Comparison of ENCODE assay signal across 15 mouse cellular contexts in genomic region chr2:106538329-106538728, GRCm38 (mm10).
"Had no signal": no experiment of that assay in that cellular context is flagged by ENCODE, and none has a peak within 500 bp of the region (broad histone marks: within the 10 kb centered on the region; RNA-seq: fewer than 3 reads in every experiment).

No protein-coding gene starts in this region.

- H3K4me2 ChIP-seq: limb, embryonic 15.5 days; liver, embryonic 12.5 days; lung, embryonic 14.5 days; midbrain, embryonic 12.5 days; stomach, embryonic 15.5 days had no signal

- H3K27ac ChIP-seq: left cerebral cortex, adult 2 months; limb, embryonic 15.5 days; liver, embryonic 12.5 days; midbrain, embryonic 12.5 days; stomach, embryonic 15.5 days had no signal

- H3K4me3 ChIP-seq: left cerebral cortex, adult 2 months; limb, embryonic 15.5 days; liver, embryonic 12.5 days; midbrain, embryonic 12.5 days; stomach, embryonic 15.5 days had no signal

- ATAC-seq: intestine, postnatal 0 days; liver, embryonic 12.5 days had no signal

- H3K4me1 ChIP-seq: limb, embryonic 15.5 days; liver, embryonic 12.5 days; stomach, embryonic 15.5 days had no signal

- H3K36me3 ChIP-seq: limb, embryonic 15.5 days; liver, embryonic 12.5 days; midbrain, embryonic 12.5 days; stomach, embryonic 15.5 days had no signal

- H3K9ac ChIP-seq: limb, embryonic 15.5 days; liver, embryonic 12.5 days; lung, embryonic 14.5 days; midbrain, embryonic 12.5 days; stomach, embryonic 15.5 days had no signal

- H3K9me3 ChIP-seq: limb, embryonic 15.5 days; liver, embryonic 12.5 days; midbrain, embryonic 12.5 days; stomach, embryonic 15.5 days had no signal

- DNase-seq: kidney, adult 8-10 months; kidney, postnatal 25 days; lung, embryonic 14.5 days; lung, postnatal 10 days; lung, postnatal 4 days; right cerebral cortex, adult 18-20 months; spleen, adult 18-20 months; thymus, adult 2 months; thymus, postnatal 25 days had no signal

- H3K27me3 ChIP-seq: limb, embryonic 15.5 days; liver, embryonic 12.5 days; midbrain, embryonic 12.5 days; stomach, embryonic 15.5 days had no signal
